Mouse (Mus musculus) Patski (cell line): ENCODE measurements around the gene Sh3bgrl. TPM values are rescaled to one million over a fixed set of nuclear protein-coding genes. Genes with fewer than 3 reads are reported as not detected.

Source experiments
- ATAC-seq: fragments of 100-300 bp; one replicate; pipeline ENCODE4 v1.8.0; 2021
- CTCF ChIA-PET: fragments of 350-600 bp; sonication (Branson Sonifier 250); formaldehyde crosslinking; loops from one replicate; lab custom pipeline; 2022; ENCODE audit warnings: inconsistent platforms; lab: Charles Lee
- POLR2A ChIA-PET: fragments of 350-600 bp; sonication (Branson Sonifier 250); formaldehyde crosslinking; loops from one replicate; lab custom pipeline; 2022; ENCODE audit warnings: antibody characterized with exemption, inconsistent platforms; lab: Charles Lee
- DNase-seq: peaks from one replicate; pipeline ENCODE4 v3.0.0-alpha.2; 2011; ENCODE audit warnings: low read depth, low spot score
- H3K27me3 ChIP-seq: fragments of 371-371 bp; one replicate; pipeline ENCODE4 v1.5.1; 2021
- CTCF ChIP-seq: fragments of 100-300 bp; IDR thresholded peaks from one replicate; pipeline ENCODE4 v1.5.1; 2021
- in situ Hi-C: fragments of 300-500 bp; cut with MboI; formaldehyde crosslinking; loops from 3 replicates; pipeline ENCODE4 v1.11.1; 2018; ENCODE audit warnings: low pct_unique_long_range_greater_than_20kb, mixed read lengths
- polyA plus RNA-seq: library from polyadenylated mRNA; unstranded; gene quantifications from one replicate; pipeline ENCODE4 v1.2.3, GENCODE M21; 2021

The Sh3bgrl gene
- polyA plus RNA-seq, 1 experiment from 2014 or later: 127 TPM

DNA sequence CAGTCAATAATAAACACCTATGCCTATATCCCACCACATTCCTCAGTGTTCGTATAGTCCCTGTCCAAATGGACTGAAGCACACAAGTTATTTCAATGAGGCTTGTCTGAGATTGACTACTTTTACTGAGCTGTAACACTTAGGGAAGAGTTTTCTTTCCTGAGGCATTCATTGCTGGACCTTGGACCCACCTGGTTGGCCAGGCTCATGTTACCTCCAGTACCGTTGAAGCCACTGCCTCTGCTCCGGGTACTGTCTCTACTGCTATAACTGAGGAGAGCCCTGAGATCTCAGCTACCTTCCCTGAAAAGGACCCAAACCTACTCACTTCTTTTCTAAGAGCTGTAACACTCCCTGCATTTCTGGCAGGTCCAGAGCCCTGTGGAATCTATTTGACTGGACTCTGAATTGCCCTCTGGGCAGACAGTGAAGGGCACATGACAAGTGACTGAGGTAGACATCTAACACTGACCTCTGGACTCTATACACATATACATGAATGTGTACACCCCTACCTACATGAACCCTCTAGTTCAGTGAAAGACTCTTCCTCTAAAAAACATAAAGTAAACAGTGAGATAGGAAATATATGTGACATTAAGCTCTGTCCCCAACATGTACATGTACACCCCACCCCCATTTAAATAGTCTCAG, 140.3 kb downstream of the Sh3bgrl start:
- DNase-seq (no peak), ATAC-seq (no peak)
- ChIA-PET CTCF (no interaction called here), POLR2A (interaction anchor here (0.7 kb wide), 1 partner anchor 297 kb away, joined by 4 read pairs; no protein-coding TSS in a partner anchor)
- H3K27me3 ChIP-seq: peaks cover 15% of the 10 kb centered on the region
- TF ChIP-seq CTCF: no peak
- in situ Hi-C loops: loop anchor here (10.0 kb wide), 1 partner anchor 59 kb away; no protein-coding TSS in a partner anchor

DNA sequence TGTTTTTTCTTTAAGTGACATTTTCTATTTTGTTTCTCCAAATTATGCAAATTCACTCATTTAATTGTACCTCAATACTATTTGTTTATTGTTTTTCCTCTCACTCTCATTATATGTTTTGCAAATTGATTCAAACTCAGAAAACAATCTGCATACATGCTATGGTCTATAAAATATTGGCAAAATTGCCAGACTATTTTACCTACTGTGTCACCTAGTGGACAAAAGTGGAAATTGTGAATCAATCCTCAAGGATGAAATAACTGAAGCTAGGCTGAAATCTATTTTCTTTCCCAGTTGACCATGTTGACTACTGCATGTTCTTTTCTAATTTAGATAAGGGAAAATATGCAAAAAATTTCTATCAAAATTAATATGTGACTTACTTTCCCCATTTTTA, 143.0 kb downstream of the Sh3bgrl start:
- ChIA-PET POLR2A (no interaction called here), CTCF (no interaction called here)
- in situ Hi-C loops: loop anchor here (10.0 kb wide), 1 partner anchor 57 kb away; no protein-coding TSS in a partner anchor
- TF ChIP-seq CTCF: peak; percentile 23
- no peak for DNase-seq
- peaks cover 23% of the 10 kb centered on the region for H3K27me3 ChIP-seq
- ATAC-seq: no peak

Other genes starting within 250 kb of the Sh3bgrl start
- gene Hmgn5, start 82.0 kb upstream of the Sh3bgrl start, polyA plus RNA-seq: 27.2 TPM
- 0.03 TPM for gene Gm6377, start 101.4 kb downstream of the Sh3bgrl start, polyA plus RNA-seq